Mouse (Mus musculus): ENCODE measurements around the gene Angptl7.

GRCm38 (mm10) chr4:148464869-148465268 is 35.4 kb downstream of the Angptl7 start:
- TF ChIP-seq POLR2A (IDR thresholded peaks at IDR 0.05; ENCODE audit: borderline replicate concordance, insufficient read depth, low read length) (no peak), CTCF (IDR thresholded peaks at IDR 0.05; ENCODE audit: borderline replicate concordance, insufficient read depth, low read depth, low read length) (no peak)

All from cerebellum, adult 2 months (tissue).